Mouse (Mus musculus) gastrocnemius, postnatal 36 days (tissue): ENCODE results near the gene Cfap161. TPM values are rescaled to one million over a fixed set of nuclear protein-coding genes. Genes with fewer than 3 reads are reported as not detected.
A peak's percentile ranks its signal among the peaks of the same experiment; 100 is the strongest.

Experiments used
- DNase-seq, 2 experiments: peaks; one replicate each; pipeline ENCODE4 v3.0.0; 2022
- intact Hi-C: fragments of 180-260 bp; cut with DNase I; formaldehyde crosslinking; loops from one replicate; pipeline ENCODE4 v1.15.1; 2025
- long read RNA-seq, 2 experiments: library from polyadenylated mRNA; stranded (forward); transcript quantifications; one replicate each; pipeline ENCODE4 v2.0.0; 2021
- total RNA-seq, 2 experiments: library from RNA; stranded (reverse); gene quantifications; 2 replicates each; pipeline ENCODE4 v1.2.3; 2021

The Cfap161 gene
- not detected for total RNA-seq
- long read RNA-seq, experiment 1: 0 reads
- long read RNA-seq, experiment 2: 0 reads

DNA sequence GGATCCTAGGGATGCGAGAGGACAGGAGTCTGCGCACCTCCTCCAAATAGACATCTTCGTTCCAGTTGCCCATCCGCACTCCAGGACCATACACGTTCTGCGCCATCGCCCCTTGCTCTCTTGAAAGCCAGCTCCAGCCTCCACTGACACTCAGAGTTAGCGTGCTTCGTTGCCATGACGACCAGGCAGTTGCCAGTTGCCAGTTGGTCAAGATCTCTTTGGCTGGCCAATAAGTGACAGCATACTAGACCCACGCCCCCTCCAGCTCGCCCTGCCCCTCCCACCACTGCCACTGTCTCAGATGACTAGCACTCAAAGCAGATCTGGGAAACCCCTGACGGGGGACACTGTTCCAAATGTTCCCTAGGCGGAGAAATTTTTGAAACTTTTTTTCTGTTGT is at the start of gene Cfap161:
Gene Cfap161, minus strand, starts transcription at position 176 of the 400 bp plus-strand sequence.
- DNase-seq: no peak
- intact Hi-C loops: loop anchor here (5.0 kb wide), 1 partner anchor 112 kb away; no protein-coding TSS in a partner anchor

DNA sequence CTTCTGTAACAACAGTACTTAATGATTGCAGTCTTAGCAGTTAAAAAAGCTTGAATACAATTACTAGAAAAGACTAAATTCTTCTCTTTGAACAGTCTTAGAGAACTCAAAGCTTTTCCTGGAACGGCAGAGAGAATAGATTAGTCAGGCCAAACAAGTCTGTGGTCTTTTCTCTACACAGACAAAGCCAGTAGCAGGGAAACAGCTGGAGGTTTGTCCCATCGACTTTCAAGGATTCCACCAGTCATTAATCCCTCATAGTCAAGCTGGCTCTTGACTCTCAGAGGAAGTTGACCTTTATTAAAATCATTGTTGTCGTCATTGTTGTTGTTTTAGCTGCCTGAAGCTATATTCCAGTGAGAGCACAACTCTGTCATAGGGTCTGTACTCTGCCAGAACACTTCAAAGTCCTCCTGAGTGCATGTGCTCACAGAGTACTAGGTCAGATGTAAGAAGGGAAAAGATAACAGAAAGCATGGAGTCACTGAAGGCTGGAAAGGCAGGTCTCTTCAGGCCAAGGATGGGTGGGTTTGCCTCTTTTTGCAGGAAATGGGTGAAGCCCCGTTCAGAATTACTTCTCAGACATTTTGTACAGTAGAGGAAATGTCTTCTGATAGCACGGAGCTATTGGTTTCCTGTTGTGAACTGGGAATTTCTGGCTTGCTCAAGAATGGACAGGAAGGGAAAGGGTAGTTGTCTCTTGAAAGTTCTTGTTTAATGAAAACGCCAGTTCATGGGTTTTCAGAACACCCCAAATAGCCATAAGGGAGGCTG is 48.0 kb upstream of the Cfap161 start:
- intact Hi-C loops: no loop called here
- no peak for DNase-seq

DNA sequence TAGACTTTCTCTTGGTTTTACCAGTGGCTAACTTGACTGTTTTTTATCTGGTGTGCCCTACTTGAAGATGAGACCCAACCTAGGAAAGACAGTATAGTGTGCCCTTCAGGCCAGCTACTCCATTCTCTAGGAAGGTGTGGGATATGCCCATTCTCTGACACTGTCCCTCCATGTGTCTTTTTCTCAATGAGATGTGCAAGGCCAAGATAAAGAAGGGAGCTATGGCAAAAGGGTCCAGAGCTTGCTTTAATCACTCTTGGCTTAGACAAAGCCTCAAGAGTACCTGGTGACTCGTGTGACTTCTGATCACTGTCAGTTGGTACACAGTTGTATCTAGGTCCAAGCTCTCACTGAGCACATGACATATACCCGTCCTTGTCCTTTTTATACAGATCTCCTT is 45.4 kb upstream of the Cfap161 start:
- DNase-seq: no peak
- intact Hi-C loops: no loop called here

DNA sequence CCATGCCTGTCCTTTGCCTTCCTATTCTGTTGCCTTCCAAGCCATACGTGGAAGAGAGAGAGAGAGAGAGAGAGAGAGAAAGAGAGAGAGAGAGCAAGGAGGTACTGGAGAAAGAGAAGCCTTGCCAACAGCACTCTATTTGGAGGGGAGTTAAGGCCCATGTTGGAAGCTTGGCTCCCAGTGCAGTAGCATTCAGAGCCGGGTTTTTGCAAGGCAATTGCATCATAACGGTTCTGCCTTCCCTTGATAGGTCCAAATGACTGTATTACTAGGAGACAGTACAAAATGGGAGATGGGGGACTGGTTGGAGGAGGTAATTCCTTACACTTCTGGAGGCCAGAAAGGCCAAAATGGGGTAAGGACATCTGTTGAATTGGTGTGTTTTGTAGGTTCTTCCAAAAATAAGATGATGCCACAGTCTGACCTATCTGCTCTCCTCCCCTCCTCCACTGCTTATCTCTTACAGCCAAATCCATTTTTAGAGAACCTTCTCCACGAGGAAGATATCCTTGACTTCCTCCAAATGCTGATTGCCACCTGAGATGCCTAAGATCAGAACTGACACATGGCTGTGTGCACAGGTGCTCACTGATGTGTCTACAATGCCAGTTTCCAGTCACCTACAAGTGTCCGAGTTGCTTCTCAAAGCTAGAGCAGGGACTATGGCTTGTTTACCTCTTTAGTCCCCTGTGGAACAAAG is 44.0 kb upstream of the Cfap161 start:
- no peak for DNase-seq
- intact Hi-C loops: no loop called here

DNA sequence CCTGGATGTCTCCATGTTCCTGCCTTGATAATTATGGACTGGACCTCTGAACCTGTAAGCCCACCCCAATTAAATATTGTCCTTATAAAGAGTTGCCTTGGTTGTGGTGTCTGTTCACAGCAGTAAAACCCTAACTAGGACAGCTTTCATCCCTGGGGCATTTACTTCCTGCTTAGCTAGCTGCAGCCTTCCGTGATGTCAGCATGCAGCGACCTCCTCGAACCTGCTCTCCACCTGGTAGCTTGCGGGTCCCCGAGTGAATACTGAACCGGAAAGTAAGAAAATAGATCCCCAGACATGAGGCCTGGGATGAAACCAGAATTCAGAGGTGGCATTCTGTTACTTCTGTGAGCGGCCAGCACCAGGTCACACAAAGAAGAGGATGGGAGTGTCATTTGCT is 34.7 kb upstream of the Cfap161 start:
- intact Hi-C loops: no loop called here
- DNase-seq: no peak

DNA sequence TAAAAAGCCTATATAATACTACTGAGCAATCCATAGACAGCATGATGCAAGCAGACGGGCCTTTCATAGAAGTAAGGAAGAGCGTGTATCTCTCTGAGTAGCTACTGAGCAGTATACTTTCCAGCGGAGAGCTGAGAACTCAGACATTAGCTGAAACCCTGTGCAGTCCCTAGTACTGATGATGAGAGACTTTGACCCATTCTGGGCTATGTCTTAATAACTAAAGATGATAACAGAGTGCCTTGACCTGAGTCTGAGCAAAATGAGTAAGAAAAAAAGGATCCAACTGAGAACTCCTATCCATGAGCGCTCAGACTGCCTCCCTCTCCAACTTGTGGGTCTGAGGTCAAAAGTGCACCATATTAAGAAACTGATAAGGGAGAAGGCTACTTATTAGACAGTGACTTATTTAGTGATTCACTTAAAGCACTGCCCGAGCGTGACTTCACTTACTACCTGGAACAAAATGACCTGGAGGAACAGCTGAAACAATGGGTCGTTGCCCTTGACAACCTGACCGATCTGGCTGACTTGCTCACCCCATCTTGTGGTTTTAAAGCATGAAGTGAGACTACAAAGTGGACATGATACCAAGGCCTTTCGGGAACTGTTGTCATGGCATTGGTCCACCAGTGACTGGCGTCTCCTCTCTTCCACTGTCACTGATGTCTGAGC is 32.9 kb upstream of the Cfap161 start:
- no peak for DNase-seq
- intact Hi-C loops: no loop called here

DNA sequence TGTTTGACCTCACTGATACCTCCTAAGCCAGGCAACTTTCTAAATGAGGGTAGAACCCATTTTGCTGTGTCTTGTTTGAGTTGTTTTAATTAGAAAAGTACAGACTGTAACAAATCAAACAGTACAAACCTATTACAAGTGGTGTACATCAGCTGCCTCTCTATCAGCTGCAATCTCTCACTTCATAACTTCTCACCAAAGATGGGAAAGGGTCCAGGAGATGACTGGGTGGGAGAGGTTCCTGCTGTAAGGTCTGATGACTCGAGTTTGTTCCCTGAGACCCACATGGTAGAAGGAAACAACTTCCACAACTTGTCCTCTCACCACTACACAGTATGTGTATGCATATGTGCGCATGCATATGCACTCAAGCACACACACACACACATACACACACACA is 32.1 kb upstream of the Cfap161 start:
- intact Hi-C loops: no loop called here
- no peak for DNase-seq

DNA sequence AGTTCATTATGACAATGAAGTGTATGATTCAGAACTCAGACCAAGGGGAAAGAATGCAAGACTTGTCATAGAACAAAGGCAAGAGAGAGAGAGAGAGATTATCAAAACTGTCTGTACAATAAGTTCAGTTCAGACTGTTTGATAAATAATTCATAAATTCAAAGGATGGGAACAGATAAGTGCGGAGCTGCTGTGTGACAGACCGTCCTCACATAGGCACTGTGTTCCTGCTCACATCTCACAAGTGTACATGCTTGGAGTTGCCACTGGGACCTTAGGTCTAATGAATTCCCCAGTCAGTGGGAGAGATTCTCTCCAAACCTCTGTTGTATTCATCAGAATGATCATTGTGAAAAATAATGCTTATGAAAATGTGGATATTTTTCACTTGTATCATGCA is 27.3 kb upstream of the Cfap161 start:
- no peak for DNase-seq
- intact Hi-C loops: no loop called here

DNA sequence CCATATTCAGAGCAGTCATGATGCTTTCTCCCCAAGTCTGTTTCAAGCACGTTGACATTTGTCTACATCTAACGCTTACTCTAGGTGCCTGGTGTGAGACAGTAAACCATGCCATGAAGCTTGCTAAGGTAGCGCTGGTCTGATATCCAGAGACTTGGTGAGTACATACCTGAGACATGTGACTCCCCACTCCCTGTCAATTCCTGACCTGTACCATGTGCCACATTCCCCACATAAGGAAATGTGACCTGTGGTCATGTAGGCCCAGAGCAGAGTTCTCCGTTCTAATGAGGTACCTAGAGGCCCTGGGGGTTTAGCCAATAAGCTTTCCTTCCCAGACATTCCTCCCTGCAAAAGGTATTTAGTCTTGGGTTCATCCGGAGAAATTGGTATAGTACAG is 22.2 kb upstream of the Cfap161 start:
- intact Hi-C loops: no loop called here
- DNase-seq: no peak

DNA sequence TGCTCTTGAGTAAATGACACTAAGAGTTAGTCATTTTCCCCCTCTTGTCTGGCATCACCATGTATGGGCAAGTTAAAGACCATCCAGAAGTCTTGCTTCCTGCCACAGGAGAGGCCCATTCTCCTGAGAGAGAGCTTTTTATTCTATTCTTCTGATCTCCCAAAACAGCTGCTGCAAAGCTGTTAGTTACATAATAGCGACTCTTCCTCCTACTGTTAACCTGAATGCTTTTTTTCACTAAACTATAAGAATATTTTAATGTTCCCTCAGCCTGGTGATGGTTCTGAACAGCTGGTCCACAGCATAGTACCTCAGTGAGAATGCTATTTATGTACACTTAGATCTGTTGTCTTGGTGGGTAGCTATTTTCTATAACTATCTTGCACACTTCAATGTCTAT is 21.0 kb upstream of the Cfap161 start:
- DNase-seq: no peak

DNA sequence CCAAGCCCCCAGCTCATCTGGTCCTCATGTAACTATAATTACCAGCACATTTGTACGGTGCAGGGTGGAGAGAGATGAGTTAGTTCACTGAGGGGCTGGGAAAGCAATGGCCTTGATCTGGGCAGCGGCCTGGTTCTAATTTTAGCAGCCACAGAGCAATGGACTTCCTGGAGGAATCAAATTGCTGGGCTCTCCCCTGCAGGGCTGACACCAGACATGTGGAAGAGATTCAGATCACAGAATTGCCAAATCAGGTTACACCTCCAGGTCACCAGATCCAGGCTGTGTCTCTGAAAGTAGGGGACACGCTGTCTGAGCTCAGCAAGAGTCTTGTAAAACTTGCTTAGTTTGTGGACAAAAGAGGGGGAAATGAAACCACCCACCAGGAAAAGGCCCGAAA is 19.3 kb upstream of the Cfap161 start:
- intact Hi-C loops: loop anchor here (5.0 kb wide), 1 partner anchor 68 kb away; the partner anchor contains the start of genes Mesd and Tlnrd1
- DNase-seq: peak; percentile 41 to 42

More for the DNA sequence above, 21.0 kb upstream of the Cfap161 start:
- intact Hi-C loops: no loop called here

DNA sequence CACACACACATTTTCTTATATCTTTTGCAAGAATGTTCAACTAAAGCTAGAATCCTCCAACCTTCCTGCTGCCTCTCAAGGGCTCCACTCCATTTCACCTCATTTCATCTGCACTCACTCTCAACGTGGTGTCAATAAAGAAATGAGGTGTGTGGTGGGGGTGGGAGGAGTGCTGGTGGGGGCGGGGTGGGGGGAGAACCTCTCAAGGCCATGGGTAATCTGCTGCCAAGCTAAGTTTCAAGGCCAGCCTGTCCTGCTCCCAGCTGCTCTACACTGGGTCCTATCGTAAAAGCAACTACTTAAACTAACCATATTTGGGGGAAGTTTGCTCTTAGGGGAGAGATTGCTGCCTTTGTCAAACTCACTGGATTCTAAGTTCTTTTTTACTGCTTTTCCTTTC is 18.8 kb upstream of the Cfap161 start:
- intact Hi-C loops: loop anchor here (5.0 kb wide), 1 partner anchor 69 kb away; the partner anchor contains the start of genes Mesd and Tlnrd1
- no peak for DNase-seq

DNA sequence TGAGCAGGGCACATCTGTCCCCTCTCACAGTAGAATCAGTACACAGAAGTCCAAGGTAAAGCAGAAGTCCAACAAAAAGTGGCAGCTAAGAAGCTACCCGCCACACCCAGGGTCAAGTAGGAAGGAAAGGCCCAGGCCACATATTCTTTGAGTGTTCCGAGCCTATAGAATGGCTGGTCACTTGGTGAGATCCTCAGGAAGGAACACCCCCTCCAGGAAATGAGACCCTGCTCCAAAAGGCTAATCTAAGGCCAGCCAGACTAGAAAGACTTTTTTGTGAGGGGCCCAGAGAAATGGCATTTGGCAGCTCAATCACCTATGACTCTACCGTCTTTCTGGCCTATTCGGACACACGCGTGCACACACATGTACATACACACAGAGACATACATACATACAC is 18.3 kb upstream of the Cfap161 start:
- intact Hi-C loops: loop anchor here (5.0 kb wide), 1 partner anchor 69 kb away; the partner anchor contains the start of genes Mesd and Tlnrd1
- DNase-seq: no peak

DNA sequence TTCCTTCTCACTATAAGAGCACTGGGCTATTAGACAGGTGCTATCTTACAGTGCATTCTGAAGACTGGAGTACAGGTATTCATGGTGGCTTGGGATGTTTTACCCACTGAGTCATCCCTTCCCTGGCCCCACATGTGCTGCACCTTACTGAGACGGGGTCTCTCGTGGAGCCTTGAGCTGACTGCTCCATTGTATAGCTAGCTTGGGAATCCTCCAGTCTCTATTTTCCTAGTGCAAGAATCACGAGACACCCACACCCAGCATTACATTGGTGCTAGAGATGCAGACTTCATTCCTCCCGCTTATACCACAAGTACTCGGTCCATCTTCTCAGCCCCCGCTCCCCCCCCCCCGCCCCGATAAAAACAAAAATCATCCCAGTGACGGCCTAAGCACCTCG is 17.9 kb upstream of the Cfap161 start:
- DNase-seq: no peak
- intact Hi-C loops: loop anchor here (5.0 kb wide), 1 partner anchor 70 kb away; the partner anchor contains the start of genes Mesd and Tlnrd1

DNA sequence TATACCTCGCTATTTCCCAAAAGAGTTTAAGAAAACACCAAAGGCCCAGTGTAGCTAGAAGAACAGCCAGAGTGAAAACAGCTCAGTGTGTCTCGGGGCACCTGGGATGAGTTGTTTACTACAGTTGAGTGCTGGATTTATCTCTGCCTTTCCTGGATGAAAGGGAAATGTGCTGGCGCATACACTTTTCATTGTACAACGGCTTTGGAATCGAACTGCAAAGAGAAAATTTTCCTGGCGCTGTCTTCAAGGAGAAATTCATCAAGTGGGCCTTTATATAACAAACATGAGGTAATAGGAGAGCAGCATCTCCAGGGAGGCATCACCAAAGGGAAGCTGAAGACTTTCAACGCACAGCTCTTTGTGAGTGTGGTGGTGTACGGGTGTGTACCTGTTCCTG is 17.2 kb upstream of the Cfap161 start:
- DNase-seq: no peak
- intact Hi-C loops: loop anchor here (5.0 kb wide), 1 partner anchor 70 kb away; the partner anchor contains the start of genes Mesd and Tlnrd1

DNA sequence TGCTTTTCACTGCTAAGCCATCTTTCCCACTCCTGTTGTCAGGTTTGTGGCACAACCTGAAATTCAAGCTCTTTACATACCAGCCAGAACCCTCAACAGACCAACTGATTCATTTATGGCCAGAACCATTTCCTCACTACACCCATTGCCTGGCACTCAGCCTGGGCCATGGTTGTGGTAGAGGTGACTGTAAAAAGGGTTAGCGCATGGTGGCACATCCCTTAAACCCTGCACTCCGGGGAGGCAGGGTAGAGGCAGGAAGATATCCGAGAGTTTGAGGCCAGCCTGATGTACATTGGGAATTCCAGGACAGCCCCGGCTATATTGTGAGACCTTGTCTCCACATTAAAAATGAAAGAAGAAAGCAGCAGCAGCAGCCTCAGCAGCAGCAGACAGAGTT is 16.8 kb upstream of the Cfap161 start:
- intact Hi-C loops: loop anchor here (5.0 kb wide), 1 partner anchor 71 kb away; the partner anchor contains the start of genes Mesd and Tlnrd1

DNA sequence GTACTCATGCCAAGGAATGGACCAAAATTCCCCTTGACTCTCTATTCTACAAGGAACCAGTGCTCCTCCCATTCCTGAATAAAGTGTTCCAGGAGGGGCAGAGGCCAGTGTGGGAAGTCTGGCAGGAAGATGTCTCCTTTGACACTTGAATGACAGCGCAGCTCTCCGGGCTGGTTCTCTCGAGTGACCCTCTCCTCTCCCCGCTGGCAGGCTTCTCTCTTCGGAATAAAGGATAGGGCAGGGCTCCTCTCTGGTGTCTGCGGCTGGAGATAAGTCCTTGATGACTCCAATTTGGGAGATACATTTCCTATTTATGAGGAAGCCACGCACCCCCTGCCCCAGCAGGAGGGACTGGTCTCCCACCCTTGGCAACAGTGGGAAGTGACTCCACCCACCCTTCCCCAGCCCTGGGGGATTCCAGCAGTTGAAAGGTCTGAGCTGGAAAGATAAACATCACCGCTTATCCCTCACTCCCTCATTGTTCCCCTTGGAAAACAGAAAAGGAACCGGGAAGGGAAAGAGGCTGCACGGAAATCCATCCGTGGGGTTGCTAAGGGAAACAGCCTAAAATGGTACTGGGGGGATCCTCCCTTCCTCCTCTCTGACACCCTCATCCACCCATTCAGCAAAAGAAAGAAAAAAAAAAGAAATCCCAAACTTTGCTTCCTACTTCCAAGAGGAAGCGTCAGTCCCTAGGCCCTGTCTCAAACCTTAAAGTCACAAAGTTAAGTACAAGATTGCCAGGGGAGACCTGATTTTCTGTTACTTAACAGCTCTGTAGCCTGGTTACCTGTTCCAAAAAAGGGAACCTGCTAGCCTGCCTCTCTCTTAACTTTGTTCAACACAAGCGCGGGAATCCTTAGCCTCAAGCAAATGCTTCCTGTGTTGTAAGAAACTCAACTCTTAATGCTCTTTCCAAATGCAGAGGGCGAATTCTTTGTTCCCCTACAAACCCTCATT is 15.7 kb upstream of the Cfap161 start:
- intact Hi-C loops: loop anchor here (5.0 kb wide), 1 partner anchor 72 kb away; the partner anchor contains the start of genes Mesd and Tlnrd1
- DNase-seq: peak in 1 of 2 experiments; percentile 13

More for the DNA sequence above, 16.8 kb upstream of the Cfap161 start:
- DNase-seq: no peak

DNA sequence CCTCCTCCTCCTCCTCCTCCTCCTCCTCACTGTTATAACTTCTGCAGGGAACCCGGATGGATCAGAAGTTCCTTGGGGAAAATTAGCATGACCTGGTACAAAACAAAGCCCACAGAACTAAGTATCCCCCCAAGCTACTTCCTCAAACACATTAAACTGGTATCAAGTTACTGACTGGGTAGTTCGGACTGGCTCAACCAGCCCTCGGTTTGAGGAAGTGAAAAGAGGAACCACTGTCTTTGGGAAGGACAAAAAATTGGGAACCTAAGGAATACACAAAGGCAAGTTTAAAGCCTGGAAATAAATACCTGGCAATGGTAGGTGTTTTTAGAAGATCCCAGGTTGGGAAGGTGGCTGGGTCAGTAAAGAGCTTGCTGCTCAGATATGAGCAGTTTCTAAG is 15.0 kb upstream of the Cfap161 start:
- intact Hi-C loops: loop anchor here (5.0 kb wide), 1 partner anchor 73 kb away; the partner anchor contains the start of genes Mesd and Tlnrd1
- DNase-seq: no peak

DNA sequence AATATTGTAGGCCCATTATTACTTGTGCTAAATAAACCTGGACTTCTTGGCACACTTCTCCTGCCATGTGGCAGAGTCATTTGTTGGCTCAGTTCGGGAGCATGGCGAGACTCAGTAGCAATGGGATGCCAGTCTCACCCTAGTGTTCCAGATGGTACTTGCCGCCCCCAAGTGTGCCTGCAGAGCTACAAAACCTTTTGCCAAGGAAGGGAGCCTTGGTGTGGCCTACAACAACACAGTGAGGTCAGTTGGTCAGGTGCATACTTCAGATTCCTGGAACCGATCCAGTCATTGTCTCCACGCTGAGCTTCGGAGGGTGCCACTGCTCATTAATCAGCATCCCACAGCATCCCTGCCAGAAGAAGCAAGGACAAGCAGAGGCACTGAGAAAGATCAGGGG is 14.4 kb upstream of the Cfap161 start:
- peak in 1 of 2 experiments; percentile 24 for DNase-seq
- intact Hi-C loops: no loop called here
